Mouse (Mus musculus): ENCODE measurements around the gene Iba57.

DNA sequence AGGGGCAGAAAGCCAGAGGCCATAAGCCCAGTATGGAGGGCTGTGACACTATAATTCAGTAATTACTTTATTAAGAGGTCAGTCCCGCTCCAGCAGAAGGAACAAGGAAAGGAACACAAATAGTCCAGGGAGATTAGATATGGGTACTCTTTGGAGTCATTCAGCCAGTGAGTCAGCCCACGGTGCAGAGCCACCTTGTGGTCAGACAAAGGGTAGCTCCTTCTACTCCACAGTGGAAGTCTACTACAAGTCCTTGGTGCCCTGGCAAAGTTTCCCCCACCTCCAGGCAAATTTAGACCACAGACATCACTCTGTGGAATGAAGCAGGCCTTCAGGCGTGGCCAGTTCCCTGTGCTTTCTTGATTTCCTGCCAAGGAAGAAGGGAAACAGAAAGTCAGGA lies 20.3 kb upstream of the Iba57 start:
- peak; percentile 89 for TF ChIP-seq CTCF (IDR thresholded peaks at IDR 0.05; ENCODE audit: low read depth)
- TF ChIP-seq EP300 (optimal IDR thresholded peaks at IDR 0.05) = no peak

Data from stomach, postnatal 0 days (tissue).